In the genomic region with DNA sequence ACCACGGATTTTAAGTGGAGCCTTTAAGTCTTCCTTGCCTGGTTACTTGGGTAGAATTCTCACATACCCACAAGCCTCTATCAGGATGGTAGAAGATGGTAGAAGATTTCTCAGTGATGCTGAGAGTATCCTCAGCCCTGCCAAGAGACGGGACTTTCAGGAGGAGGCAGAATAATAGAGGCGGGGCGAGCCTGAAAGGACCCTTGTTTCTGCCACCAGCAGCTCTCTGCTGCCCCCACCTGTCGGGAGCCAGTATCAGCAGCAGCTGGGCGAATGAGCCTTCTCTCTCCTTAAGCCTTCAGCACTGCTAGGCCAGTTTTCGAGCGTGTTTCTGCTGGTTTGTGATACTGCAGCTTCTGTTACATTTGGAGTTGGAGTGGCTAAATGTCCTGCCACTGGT, we compare ENCODE assay signal across 8 mouse cellular contexts. TPM values are rescaled to one million over a fixed set of nuclear protein-coding genes. Genes with fewer than 3 reads are reported as not detected.
A peak's percentile ranks its signal among the peaks of the same experiment; 100 is the strongest.
DNase-seq lines count a peak whose midpoint lies in the region; ATAC-seq and TF ChIP-seq lines count a peak whose summit lies in the region.

No protein-coding gene starts in this region.

- no peaks in the 10 kb centered on the region for H3K79me2 ChIP-seq in MEL (ENCODE audit: control insufficient read depth, insufficient read depth, low read length, poor library complexity)

- TF ChIP-seq EP300 in MEL (IDR thresholded peaks at IDR 0.05; ENCODE audit: low read depth in 1 of 2, low read length in 2 of 2): no peak

- DNase-seq in cerebellum, adult 18-20 months: peak; percentile 41 to 50
- no peak for DNase-seq in cerebellum, adult 11-12 months
- DNase-seq in MEL (ENCODE audit: low read depth, low spot score): peak; percentile 81
- DNase-seq in layer of hippocampus, adult 2 months (ENCODE audit: low spot score in 2 of 2): peak; percentile 55 to 79
- DNase-seq in lung, postnatal 36 days: peak; percentile 68

- no peaks in the 10 kb centered on the region for H3K27me3 ChIP-seq in MEL (ENCODE audit: control insufficient read depth in 1 of 2, insufficient read depth in 2 of 2, low read length in 2 of 2)
- no peaks in the 10 kb centered on the region for H3K27me3 ChIP-seq in small intestine, adult 2 months (ENCODE audit: control insufficient read depth, insufficient read depth, low read length)

- peak; percentile 90 to 97 (median 94) for TF ChIP-seq CTCF in MEL (IDR thresholded peaks at IDR 0.05 in 2 of 3, conservative IDR thresholded peaks at IDR 0.05 in 1 of 3; ENCODE audit: control insufficient read depth in 1 of 3, insufficient read depth in 1 of 3, low read depth in 2 of 3, low read length in 3 of 3, poor library complexity in 1 of 3, severe bottlenecking in 1 of 3)
- peak; percentile 82 for TF ChIP-seq CTCF in cortical plate, adult 2 months (IDR thresholded peaks at IDR 0.05; ENCODE audit: extremely low read depth, insufficient read depth, low read length)
- TF ChIP-seq CTCF in layer of hippocampus, adult 2 months (conservative IDR thresholded peaks at IDR 0.05): peak; percentile 84
- TF ChIP-seq CTCF in small intestine, adult 2 months (IDR thresholded peaks at IDR 0.05; ENCODE audit: extremely low read depth, insufficient read length, insufficient replicate concordance, low read depth, low read length): peak; percentile 94

- no peak for TF ChIP-seq POLR2A in MEL (IDR thresholded peaks at IDR 0.05; ENCODE audit: control insufficient read depth in 1 of 2, insufficient read depth in 1 of 2, low read depth in 1 of 2, low read length in 2 of 2, poor library complexity in 1 of 2)
- TF ChIP-seq POLR2A in cortical plate, adult 2 months (IDR thresholded peaks at IDR 0.05; ENCODE audit: extremely low read depth, insufficient read depth, low read length): no peak
- TF ChIP-seq POLR2A in small intestine, adult 2 months (IDR thresholded peaks at IDR 0.05; ENCODE audit: low read depth, low read length): no peak

- no peaks in the 10 kb centered on the region for H3K9me3 ChIP-seq in MEL (replicated peaks; ENCODE audit: insufficient read depth, low read length)

- 4% methylated on average over 8 of the region's 8 CpGs for WGBS in small intestine, adult 2 months

- no peak overlapping the region; a peak in 1 of 4 replicates for H3K4me3 ChIP-seq in MEL (ENCODE audit: control insufficient read depth in 1 of 2, insufficient read depth in 1 of 2, low read depth in 2 of 2, low read length in 2 of 2)
- H3K4me3 ChIP-seq in cortical plate, adult 2 months (ENCODE audit: insufficient read depth, low read length): no peak overlapping the region
- H3K4me3 ChIP-seq in layer of hippocampus, adult 2 months: no peak overlapping the region
- no peak overlapping the region for H3K4me3 ChIP-seq in small intestine, adult 2 months (ENCODE audit: low read depth, low read length)

- no peaks in the 10 kb centered on the region for H3K36me3 ChIP-seq in MEL (ENCODE audit: control insufficient read depth in 1 of 2, insufficient read depth in 2 of 2, low read length in 2 of 2)
- H3K36me3 ChIP-seq in small intestine, adult 2 months (ENCODE audit: control insufficient read depth, insufficient read depth, low read length): no peaks in the 10 kb centered on the region

- H3K9ac ChIP-seq in MEL (ENCODE audit: control insufficient read depth, low read depth, low read length, poor library complexity, severe bottlenecking): 0 out of 2 replicates have a peak overlapping the region, but pooled peaks have one; percentile 15

- H3K4me1 ChIP-seq in MEL (ENCODE audit: control insufficient read depth in 1 of 2, insufficient read depth in 2 of 2, low read length in 2 of 2): peaks cover 0 to 12% of the 10 kb centered on the region in 2 experiments; a peak in 2 of 4 replicates
- no peaks in the 10 kb centered on the region for H3K4me1 ChIP-seq in cortical plate, adult 2 months (ENCODE audit: control insufficient read depth, insufficient read depth, low read length)
- H3K4me1 ChIP-seq in small intestine, adult 2 months (ENCODE audit: control insufficient read depth, insufficient read depth, insufficient read length, low read length): peaks cover 6% of the 10 kb centered on the region; the same call in 1 of the 2 replicates

- peak; percentile 63 for ATAC-seq in granulocyte monocyte progenitor cell, adult 5-6 weeks (replicated peaks; ENCODE audit: poor library complexity, severe bottlenecking)

- peak; percentile 81 for TF ChIP-seq RAD21 in MEL (IDR thresholded peaks at IDR 0.05; ENCODE audit: low read depth, low read length)

- no peak overlapping the region for H3K27ac ChIP-seq in MEL (ENCODE audit: control insufficient read depth, low read depth, low read length)
- H3K27ac ChIP-seq in cortical plate, adult 2 months (ENCODE audit: insufficient read depth, low read length): no peak overlapping the region
- no peak overlapping the region for H3K27ac ChIP-seq in layer of hippocampus, adult 2 months
- no peak overlapping the region for H3K27ac ChIP-seq in small intestine, adult 2 months (ENCODE audit: insufficient read depth, low read depth, low read length)

TF ChIP-seq in MEL, 35 proteins besides CTCF, POLR2A, EP300 and RAD21:
- no peak for TF ChIP-seq JUND (IDR thresholded peaks at IDR 0.05; ENCODE audit: low read depth, low read length)
- 0 out of 2 replicates have a peak, but pooled peaks have one; percentile 26 for TF ChIP-seq ZC3H11A (IDR thresholded peaks at IDR 0.05; ENCODE audit: low read depth, low read length)
- peak; percentile 60 for TF ChIP-seq SMC3 (IDR thresholded peaks at IDR 0.05; ENCODE audit: low read depth, low read length)
- TF ChIP-seq ETS1 (IDR thresholded peaks at IDR 0.05; ENCODE audit: low read depth, low read length): no peak
- 0 out of 2 replicates have a peak, but pooled peaks have one; percentile 8 for TF ChIP-seq TBP (IDR thresholded peaks at IDR 0.05; ENCODE audit: low read depth, low read length)

RNA-seq across cellular contexts. Expression of a gene that starts 3.5 kb away (rescaled TPM):
- total RNA-seq in MEL (2012; rRNA removed): 0.10 and 0.19 TPM in 2 replicates
- under 1 TPM in 1 of 2 experiments, not detected in 1; 0.08 TPM for polyA plus RNA-seq in MEL (2012; ENCODE audit: insufficient read depth in 1 of 2, insufficient read length in 2 of 2, low read depth in 1 of 2, low replicate concordance in 2 of 2, missing spikeins in 1 of 2)
- polyA plus RNA-seq in cortical plate, adult 2 months (2012; rRNA removed): 0.23 TPM in 1 of 2 replicates, not detected in the other
- total RNA-seq in granulocyte monocyte progenitor cell, adult 5-6 weeks (2014; fragmentation: Nextera tagmentation): not detected in 2 replicates
- total RNA-seq in granulocyte monocyte progenitor cell, adult 5-6 weeks (2017): not detected in 2 replicates
- total RNA-seq in layer of hippocampus, adult 2 months (2021): under 1 TPM; 0.26 to 0.27 TPM
- polyA plus RNA-seq in small intestine, adult 2 months (2012; rRNA removed): 1.5 and 4.5 TPM in 2 replicates

RNA-seq across cellular contexts. Expression of a gene that starts 13.6 kb away (rescaled TPM):
- total RNA-seq in MEL (2012; rRNA removed): 12.1 and 13.1 TPM in 2 replicates
- polyA plus RNA-seq in MEL (2012; ENCODE audit: insufficient read depth in 1 of 2, insufficient read length in 2 of 2, low read depth in 1 of 2, low replicate concordance in 2 of 2, missing spikeins in 1 of 2): 10 to 100 TPM in 1 of 2 experiments, not detected in 1; 15.6 TPM
- 1.5 TPM in 2 replicates for polyA plus RNA-seq in cortical plate, adult 2 months (2012; rRNA removed)
- total RNA-seq in granulocyte monocyte progenitor cell, adult 5-6 weeks (2014; fragmentation: Nextera tagmentation): 0.64 TPM in 1 of 2 replicates, not detected in the other
- 1.3 and 3.6 TPM in 2 replicates for total RNA-seq in granulocyte monocyte progenitor cell, adult 5-6 weeks (2017)
- total RNA-seq in layer of hippocampus, adult 2 months (2021): 1 to 10 TPM; 2.0 to 2.4 TPM
- 0.39 and 0.86 TPM in 2 replicates for polyA plus RNA-seq in small intestine, adult 2 months (2012; rRNA removed)

RNA-seq across cellular contexts. Expression of a gene that starts 13.8 kb away (rescaled TPM):
- 3.4 and 3.9 TPM in 2 replicates for total RNA-seq in MEL (2012; rRNA removed)
- 1 to 10 TPM in 1 of 2 experiments, not detected in 1; 8.7 TPM for polyA plus RNA-seq in MEL (2012; ENCODE audit: insufficient read depth in 1 of 2, insufficient read length in 2 of 2, low read depth in 1 of 2, low replicate concordance in 2 of 2, missing spikeins in 1 of 2)
- polyA plus RNA-seq in cortical plate, adult 2 months (2012; rRNA removed): 11.4 and 12.4 TPM in 2 replicates
- total RNA-seq in granulocyte monocyte progenitor cell, adult 5-6 weeks (2014; fragmentation: Nextera tagmentation): 0.41 and 4.4 TPM in 2 replicates
- total RNA-seq in granulocyte monocyte progenitor cell, adult 5-6 weeks (2017): 1.4 TPM in 2 replicates
- total RNA-seq in layer of hippocampus, adult 2 months (2021): 10 to 100 TPM; 12.1 to 13.2 TPM
- 13.8 and 17.9 TPM in 2 replicates for polyA plus RNA-seq in small intestine, adult 2 months (2012; rRNA removed)

RNA-seq across cellular contexts. Expression of a gene that starts 13.8 kb away (rescaled TPM):
- 0.16 and 0.23 TPM in 2 replicates for total RNA-seq in MEL (2012; rRNA removed)
- under 1 TPM in 1 of 2 experiments, not detected in 1; 0.40 TPM for polyA plus RNA-seq in MEL (2012; ENCODE audit: insufficient read depth in 1 of 2, insufficient read length in 2 of 2, low read depth in 1 of 2, low replicate concordance in 2 of 2, missing spikeins in 1 of 2)
- 0.15 and 0.48 TPM in 2 replicates for polyA plus RNA-seq in cortical plate, adult 2 months (2012; rRNA removed)
- total RNA-seq in granulocyte monocyte progenitor cell, adult 5-6 weeks (2014; fragmentation: Nextera tagmentation): not detected in 2 replicates
- total RNA-seq in granulocyte monocyte progenitor cell, adult 5-6 weeks (2017): not detected in 2 replicates
- total RNA-seq in layer of hippocampus, adult 2 months (2021): under 1 TPM in 1 of 2 experiments, not detected in 1; 0.36 TPM
- polyA plus RNA-seq in small intestine, adult 2 months (2012; rRNA removed): 0.06 and 0.08 TPM in 2 replicates
